Mouse (Mus musculus) adrenal gland, postnatal 25 days (tissue): ENCODE data around the gene Fam160a1. TPM values are rescaled to one million over a fixed set of nuclear protein-coding genes. Genes with fewer than 3 reads are reported as not detected.

Source experiments
- DNase-seq: peaks from one replicate; pipeline ENCODE4 v3.0.0; 2021; ENCODE audit warnings: mixed read lengths
- long read RNA-seq: library from polyadenylated mRNA; stranded (forward); transcript quantifications from one replicate; pipeline ENCODE4 v2.0.0, GENCODE M21; 2021
- total RNA-seq: library from RNA; stranded (reverse); gene quantifications from 2 replicates; pipeline ENCODE4 v1.2.3, GENCODE M21; 2021

Gene Fam160a1
- 5.8 and 9.2 TPM in 2 replicates for total RNA-seq
- long read RNA-seq, partial matches to known transcripts: 0 of 1 reads
- long read RNA-seq, other reads (novel, unspliced or antisense): 1 of 1 reads

DNA sequence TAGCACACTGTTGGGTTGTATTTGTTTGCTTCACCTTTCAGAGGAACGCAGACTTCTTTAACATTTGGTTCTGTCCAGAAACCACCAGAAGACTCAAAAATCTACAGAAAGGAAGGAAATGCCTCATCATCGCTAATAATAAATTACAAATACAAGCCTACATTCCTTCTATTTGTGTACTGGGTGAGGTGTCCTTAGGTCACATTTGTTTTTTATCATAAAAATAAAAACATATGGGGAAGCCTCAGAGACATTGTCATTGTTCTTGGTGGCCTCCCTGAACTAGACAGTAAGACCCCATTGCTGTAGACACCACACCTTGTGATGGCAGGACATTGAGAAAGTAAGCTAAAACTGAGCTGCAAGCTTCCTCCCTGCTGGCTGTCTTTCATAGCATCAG lies at the start of gene Fam160a1:
Fam160a1 (minus strand) TSS at position 101 of the 400 bp plus-strand sequence.
- no peak for DNase-seq

DNA sequence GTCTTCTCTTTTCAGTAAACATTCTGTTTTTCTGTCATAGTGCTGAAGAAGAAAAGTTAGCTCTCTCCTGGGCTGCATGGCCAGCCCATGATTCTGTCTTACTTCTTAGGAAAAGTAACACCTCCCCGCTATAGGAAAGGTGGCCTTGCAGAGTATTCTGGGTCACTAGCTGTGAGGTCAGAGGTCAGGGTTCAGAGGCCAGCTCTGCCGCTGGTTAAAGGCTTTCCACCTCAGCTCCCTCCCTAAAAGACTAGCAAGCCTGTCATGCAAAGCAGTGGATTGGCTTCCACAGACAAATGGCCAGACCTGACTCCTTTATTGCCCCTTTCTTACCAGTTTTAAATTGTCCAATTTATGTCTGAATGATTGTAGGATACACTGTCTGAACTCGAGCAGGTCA lies 46.9 kb upstream of the Fam160a1 start:
- DNase-seq: no peak

DNA sequence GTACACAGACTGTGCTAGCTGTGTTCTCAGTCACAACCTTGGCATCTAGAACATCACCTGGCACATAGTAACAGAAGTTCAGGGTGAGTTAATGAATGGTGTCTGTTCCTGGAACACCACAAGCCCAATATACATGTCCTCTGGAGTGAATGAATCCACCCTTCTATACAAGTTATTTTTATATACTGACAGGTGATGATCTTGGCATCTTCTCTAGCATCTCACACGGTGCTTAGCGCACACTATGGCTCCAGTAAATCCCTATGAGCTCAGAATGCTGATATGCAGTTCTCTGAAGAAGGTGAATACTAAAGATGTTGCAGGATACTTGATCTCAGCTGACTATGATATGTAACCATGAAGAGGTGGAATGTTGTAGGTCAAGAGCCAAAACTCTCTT lies 45.8 kb upstream of the Fam160a1 start:
- DNase-seq: no peak

GRCm38 (mm10) chr3:85860996-85861395 lies 43.9 kb upstream of the Fam160a1 start:
- no peak for DNase-seq

DNA sequence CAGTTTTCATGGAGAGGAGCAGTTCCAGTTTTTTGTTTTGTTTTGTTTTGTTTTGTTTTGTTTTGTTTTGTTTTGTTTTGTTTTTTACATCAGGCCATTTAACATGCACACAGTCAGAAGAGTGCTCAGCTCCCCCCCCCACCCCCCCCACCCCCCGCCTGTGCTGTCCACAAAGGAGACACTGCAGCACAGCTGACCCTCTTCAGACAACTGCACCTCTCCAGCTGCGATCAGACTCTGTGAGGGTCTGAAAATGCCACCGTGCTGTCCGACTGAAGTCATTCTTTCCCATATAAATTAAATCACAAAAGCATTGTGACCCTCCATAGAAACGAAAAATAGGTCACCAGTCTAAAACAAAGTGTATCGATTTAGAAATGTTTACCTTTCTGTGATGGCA lies 42.2 kb upstream of the Fam160a1 start:
- no peak for DNase-seq

DNA sequence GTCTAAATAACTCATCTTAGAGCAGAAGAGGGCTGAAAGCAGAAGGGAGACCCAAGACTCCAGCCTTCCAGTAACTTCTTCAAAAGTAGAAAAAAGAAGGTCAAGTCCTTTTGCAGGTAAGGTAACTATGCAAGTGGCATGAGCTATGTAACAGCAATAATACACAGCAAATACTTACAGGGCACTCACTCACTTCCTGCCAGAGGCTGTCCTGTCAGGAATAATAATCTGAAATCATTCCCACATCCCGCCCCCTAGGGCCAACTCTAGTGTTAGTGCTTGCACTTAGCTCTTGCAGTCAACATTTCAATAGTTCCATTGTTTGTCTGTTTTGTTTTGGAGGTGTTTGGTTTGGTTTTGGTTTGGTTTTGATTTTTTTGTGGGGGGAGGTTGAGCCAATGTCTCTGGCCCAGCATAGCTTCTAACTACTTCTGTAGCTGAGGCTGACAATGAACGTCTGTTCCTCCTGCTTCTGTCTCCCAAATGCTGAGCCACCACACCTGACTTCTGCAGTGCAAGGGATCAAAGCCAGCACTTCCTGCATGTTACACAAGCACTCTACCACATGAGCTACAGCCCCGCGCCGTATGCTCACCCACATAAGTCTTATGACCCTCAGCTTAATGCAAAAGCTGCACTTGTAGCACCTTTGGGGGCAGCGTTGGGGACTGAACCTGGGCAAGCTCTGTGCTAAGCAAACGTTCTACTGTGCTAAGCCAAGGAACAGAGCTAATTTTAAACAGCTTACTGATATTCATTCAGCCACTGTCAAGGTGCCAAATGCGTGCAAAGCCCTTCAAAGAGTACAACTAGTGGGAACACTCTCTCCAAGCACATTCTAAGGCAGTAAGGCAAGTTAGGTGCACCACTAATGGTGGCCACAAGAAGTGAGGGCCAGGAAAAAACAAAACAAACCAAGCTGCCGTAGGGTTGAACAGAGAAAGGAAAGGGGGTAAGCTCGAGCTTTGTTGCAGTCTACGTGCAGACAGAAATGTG lies 41.3 kb upstream of the Fam160a1 start:
- no peak for DNase-seq

- DNase-seq: no peak
Measured at GRCm38 (mm10) chr3:85857083-85857482, 40.0 kb upstream of the Fam160a1 start.

DNA sequence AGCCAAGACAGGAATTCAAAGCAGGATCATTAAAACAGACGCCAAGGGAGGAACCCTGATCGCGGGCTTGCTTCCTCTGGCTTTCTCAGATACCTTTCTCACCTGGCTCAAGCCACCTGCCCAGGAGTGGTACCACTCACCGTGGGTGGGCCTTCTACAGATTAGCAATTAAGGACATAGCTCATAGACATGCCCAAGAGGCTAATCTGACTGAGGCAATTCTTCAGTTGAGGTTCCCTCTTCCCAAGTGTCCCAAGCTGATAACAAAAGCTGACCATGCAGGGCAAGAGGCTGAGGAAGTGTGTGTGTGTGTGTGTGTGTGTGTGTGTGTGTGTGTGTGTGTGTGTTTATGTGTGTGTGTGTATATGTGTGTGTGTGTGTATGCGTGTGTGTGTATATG lies 38.9 kb upstream of the Fam160a1 start:
- no peak for DNase-seq

DNA sequence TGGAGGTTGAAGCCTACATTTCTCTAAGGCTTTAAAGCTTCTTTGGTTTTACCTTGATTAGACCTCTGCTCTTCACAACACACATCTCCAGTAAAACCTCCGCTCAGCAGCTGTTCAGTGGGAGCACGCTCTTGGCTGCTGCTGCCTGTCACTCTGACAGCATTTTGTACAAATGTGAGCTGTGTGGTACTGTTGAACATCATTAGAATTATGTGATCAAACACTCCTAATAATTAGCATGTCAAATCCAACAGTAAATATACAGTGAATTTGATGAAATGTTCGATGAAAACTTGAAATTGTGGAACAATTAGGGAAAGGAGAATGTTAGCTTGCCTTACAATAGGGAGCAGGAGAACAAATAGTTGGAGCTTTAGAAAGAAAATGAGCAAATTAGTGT lies 38.0 kb upstream of the Fam160a1 start:
- DNase-seq: no peak

- no peak for DNase-seq
Measured at GRCm38 (mm10) chr3:85854143-85854542, 37.1 kb upstream of the Fam160a1 start.

DNA sequence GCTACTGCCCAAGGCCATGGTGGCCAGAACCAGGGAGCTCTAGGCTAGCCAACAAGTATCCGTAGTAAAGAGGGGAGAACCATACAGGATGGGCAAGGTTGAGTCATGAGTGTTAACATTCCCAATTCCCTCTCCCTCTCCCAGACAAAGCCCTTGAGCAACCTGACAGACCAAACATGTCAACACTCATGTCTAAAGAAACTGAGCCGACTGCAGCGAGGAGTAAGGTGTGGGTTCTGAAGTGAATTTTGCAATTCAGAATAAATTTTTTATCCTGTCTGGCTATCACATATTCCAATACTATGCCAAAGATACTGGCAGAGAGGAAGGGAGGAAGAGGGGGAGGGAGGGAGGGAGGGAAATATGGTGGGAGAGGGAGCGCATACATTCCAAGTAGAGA lies 36.6 kb upstream of the Fam160a1 start:
- no peak for DNase-seq

DNA sequence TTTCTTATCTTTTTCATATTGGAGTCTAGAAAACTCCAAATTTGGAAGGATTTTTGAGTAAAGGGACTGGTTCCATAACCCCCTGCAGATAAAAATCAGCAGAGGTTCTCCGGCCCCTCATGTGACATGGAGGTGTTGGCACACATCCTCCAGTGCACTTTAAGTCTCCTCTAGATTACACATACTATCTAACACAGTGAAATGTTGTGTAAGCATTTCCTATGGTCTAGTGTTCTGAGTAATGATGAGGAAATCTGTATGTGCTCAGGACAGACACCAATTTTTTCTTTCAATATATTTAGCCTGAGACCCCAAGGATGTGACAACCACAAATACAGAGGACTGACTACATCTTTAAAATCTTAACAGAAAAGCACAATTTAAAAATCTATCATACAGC lies 33.0 kb upstream of the Fam160a1 start:
- no peak for DNase-seq

DNA sequence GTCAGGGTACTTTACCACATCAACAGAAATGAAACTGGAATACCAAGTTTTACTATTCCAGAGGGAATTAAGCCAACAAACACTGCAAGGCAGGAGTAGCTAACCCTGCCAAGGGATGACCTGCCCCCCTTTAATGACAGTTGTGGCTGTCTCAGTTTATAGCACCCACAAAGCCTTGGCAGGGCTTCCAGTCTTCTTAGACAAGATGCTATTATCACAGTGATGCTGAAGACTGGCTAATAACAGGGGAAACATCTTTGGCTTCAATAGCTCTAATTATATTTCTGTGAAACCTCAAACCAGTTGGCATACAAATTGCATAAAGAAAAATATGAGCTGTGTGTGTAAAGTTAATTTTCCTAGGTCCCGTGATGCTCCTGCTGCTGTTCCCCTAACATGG lies 29.2 kb upstream of the Fam160a1 start:
- no peak for DNase-seq

- no peak for DNase-seq
Measured at GRCm38 (mm10) chr3:85845341-85845740, 28.2 kb upstream of the Fam160a1 start.

DNA sequence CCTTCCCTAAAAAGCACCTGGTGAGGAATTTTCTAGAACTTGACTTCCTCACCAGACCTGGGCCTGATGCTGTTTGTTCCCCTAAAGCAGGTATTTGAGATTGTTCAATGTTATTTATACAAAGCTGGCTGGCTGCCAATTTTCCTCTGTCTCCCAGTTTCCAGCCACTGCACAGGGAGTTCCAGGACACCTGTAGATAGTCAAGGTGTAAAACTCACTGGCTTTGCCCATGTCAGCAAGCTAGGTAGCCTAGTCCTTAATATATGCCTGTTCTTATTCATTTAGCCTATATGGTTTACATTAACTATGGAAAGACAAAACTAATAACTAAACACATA lies 25.8 kb upstream of the Fam160a1 start:
- DNase-seq: no peak

DNA sequence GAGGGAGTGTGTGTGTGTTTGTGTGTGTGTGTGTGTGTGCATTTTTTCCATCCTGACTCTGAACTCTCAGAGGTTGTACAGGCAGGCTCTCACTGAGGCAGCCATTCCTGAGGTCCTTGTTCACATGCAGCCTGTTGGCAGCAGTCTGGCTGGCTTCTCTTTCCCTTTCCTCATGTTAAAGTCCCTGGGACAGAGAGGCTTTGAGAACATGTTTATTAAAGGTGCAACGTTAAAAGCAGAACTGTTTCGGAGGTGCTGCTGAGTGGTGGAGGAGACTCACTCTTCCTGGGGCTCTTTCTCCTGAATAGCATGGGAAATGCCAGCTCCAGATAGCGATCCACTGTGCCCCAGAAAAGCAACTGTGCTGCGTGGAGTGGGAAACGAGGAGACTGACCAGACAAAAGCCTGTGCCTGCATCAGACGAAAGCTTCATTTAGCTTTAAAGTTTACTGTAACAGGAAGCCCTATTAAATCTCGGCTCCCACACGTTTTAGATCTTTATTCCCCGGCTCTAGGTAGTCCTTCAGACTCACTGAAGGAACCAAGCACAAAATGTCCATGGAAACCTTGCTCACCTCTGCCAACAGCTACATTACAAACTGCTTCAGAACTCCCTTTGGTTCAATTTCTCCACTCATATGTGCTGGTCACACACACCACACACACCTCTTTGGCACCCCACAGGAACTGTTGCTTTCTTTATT lies 25.2 kb upstream of the Fam160a1 start:
- DNase-seq: no peak

GRCm38 (mm10) chr3:85841454-85842176 lies 24.5 kb upstream of the Fam160a1 start:
- no peak for DNase-seq

- no peak for DNase-seq
Measured at GRCm38 (mm10) chr3:85833627-85834026, 16.5 kb upstream of the Fam160a1 start.

GRCm38 (mm10) chr3:85832490-85833155 lies 15.5 kb upstream of the Fam160a1 start:
- no peak for DNase-seq

GRCm38 (mm10) chr3:85831785-85832184 lies 14.7 kb upstream of the Fam160a1 start:
- DNase-seq: no peak

- no peak for DNase-seq
Measured at GRCm38 (mm10) chr3:85829047-85829446, 12.0 kb upstream of the Fam160a1 start.

- DNase-seq: no peak
Measured at GRCm38 (mm10) chr3:85827815-85828214, 10.7 kb upstream of the Fam160a1 start.
